Mouse (Mus musculus) central nervous system, embryonic 11.5 days (tissue): ENCODE data around the gene Bmp2. TPM values are rescaled to one million over a fixed set of nuclear protein-coding genes. Genes with fewer than 3 reads are reported as not detected.

Experiments
- polyA plus RNA-seq: library from polyadenylated mRNA; depleted of rRNA; stranded (reverse); fragments of >200 nt; gene quantifications from 2 replicates; pipeline ENCODE4 v1.2.3, GENCODE M21; 2012; rRNA removed

Gene Bmp2
- 1.3 and 2.9 TPM in 2 replicates for polyA plus RNA-seq

DNA sequence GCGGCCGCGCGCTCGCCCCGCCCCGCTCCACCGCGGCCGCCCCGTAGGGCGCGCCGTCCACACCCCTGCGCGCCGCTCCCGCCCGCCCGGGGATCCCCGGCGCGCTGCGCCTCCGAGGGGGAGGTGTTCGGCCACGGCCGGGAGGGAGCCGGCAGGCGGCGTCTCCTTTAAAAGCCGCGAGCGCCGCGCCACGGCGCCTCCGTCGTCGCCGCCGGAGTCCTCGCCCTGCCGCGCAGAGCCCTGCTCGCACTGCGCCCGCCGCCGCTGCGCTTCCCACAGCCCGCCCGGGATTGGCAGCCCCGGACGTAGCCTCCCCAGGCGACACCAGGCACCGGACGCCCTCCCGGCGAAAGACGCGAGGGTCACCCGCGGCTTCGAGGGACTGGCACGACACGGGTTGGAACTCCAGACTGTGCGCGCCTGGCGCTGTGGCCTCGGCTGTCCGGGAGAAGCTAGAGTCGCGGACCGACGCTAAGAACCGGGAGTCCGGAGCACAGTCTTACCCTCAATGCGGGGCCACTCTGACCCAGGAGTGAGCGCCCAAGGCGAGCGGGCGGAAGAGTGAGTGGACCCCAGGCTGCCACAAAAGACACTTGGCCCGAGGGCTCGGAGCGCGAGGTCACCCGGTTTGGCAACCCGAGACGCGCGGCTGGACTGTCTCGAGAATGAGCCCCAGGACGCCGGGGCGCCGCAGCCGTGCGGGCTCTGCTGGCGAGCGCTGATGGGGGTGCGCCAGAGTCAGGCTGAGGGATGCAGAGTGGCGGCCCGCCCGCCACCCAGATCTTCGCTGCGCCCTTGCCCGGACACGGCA, at the start of gene Bmp2:
Bmp2 (plus strand) TSS at position 129 of the 811 bp plus-strand sequence.

